Mouse (Mus musculus): Measurements from ENCODE around the gene Rgs12. TPM values are rescaled to one million over a fixed set of nuclear protein-coding genes. Genes with fewer than 3 reads are reported as not detected.

Rgs12 gene
- polyA plus RNA-seq, 1 experiment, result 30.5 TPM

DNA sequence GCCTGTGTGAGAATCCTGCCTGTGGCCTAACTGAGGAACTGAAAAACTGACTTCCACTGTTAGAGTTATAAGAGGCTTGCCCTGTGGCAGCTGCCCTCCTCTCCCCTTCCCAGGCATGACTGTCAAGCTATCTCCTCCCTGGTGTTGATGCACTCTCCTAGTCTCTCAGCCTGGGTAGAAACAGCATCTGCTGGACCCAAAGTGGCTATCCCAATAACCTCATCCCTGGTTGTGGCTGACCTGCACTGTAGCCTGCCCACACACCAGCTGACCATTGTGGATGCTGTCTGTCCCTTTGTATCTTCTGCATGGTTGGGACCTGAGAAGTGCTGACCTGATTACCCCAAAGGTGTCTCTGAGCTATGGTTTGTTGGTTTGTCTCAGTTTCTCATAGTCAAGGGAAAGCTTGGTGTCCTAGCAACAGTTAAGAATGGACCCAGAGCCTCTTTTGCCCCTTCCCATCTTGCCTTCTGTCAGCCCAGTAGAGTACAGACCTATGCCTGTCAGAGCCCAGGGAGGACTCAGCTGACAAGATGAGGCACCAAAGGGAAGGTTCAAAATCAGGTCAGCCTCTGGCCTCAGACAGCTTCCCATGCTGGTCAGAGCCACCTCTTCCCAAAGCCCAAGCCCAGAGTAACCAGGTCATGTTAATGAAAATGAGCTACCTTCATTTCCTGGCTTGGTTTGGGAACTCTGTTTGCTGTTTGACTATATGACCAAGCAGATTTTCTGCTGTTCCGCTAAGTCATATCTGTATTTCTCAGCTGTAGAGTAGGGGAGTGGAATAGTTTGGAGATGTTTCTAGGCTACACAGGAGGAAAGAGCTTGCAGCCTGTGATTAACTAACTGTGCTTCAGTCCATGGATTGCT lies 39.4 kb upstream of the Rgs12 start:
- Histone ChIP-seq H3ac (ENCODE audit: control insufficient read depth, insufficient read length) (no peak overlapping the region), H3K4me2 (ENCODE audit: low read depth) (no peak overlapping the region), H3K36me3 (ENCODE audit: control insufficient read depth, insufficient read depth) (peaks cover 11% of the 10 kb centered on the region), H3K79me2 (ENCODE audit: control insufficient read depth, insufficient read depth) (no peaks in the 10 kb centered on the region), H3K4me3 (no peak overlapping the region), H3K27me3 (ENCODE audit: control insufficient read depth, insufficient read depth, insufficient read length) (peaks cover 10% of the 10 kb centered on the region)
- no peak for TF ChIP-seq POLR2A (IDR thresholded peaks at IDR 0.05; ENCODE audit: insufficient read length, low read depth)
- TF ChIP-seq SRF (IDR thresholded peaks at IDR 0.05; ENCODE audit: control insufficient read depth, insufficient read length, low read depth), result no peak
- TF ChIP-seq MYOD1 (IDR thresholded peaks at IDR 0.05; ENCODE audit: control insufficient read depth in 1 of 3, insufficient read length in 2 of 3, low read depth in 2 of 3), result no peak
- no peak for TF ChIP-seq USF1 (IDR thresholded peaks at IDR 0.05; ENCODE audit: low read depth)
- no peak for TF ChIP-seq MYOG (IDR thresholded peaks at IDR 0.05; ENCODE audit: control insufficient read depth in 1 of 3, insufficient read depth in 1 of 3, insufficient read length in 2 of 3, low read depth in 2 of 3)
- TF ChIP-seq MAX (IDR thresholded peaks at IDR 0.05; ENCODE audit: low read depth), result no peak
- TF ChIP-seq REST (IDR thresholded peaks at IDR 0.05; ENCODE audit: insufficient read depth, insufficient read length), result no peak
- TF ChIP-seq E2F4 (IDR thresholded peaks at IDR 0.05; ENCODE audit: insufficient read depth), result no peak
- TF ChIP-seq TCF3 (IDR thresholded peaks at IDR 0.05; ENCODE audit: insufficient read length, low read depth), result no peak
- no peak for TF ChIP-seq TCF12 (IDR thresholded peaks at IDR 0.05; ENCODE audit: insufficient read depth, poor library complexity, severe bottlenecking)
- TF ChIP-seq CEBPB (IDR thresholded peaks at IDR 0.05; ENCODE audit: insufficient read depth, poor library complexity, severe bottlenecking), result no peak
- TF ChIP-seq POLR2AphosphoS2 (IDR thresholded peaks at IDR 0.05; ENCODE audit: insufficient read length, low read depth), result no peak

GRCm38 (mm10) chr5:34910504-34910815 lies 38.8 kb upstream of the Rgs12 start:
- Histone ChIP-seq H3K27me3 (ENCODE audit: control insufficient read depth, insufficient read depth, insufficient read length) (peaks cover 10% of the 10 kb centered on the region), H3K4me3 (no peak overlapping the region), H3ac (ENCODE audit: control insufficient read depth, insufficient read length) (no peak overlapping the region), H3K79me2 (ENCODE audit: control insufficient read depth, insufficient read depth) (no peaks in the 10 kb centered on the region), H3K36me3 (ENCODE audit: control insufficient read depth, insufficient read depth) (peaks cover 6% of the 10 kb centered on the region), H3K4me2 (ENCODE audit: low read depth) (no peak overlapping the region)
- TF ChIP-seq TCF3 (IDR thresholded peaks at IDR 0.05; ENCODE audit: insufficient read length, low read depth), result no peak
- no peak for TF ChIP-seq CEBPB (IDR thresholded peaks at IDR 0.05; ENCODE audit: insufficient read depth, poor library complexity, severe bottlenecking)
- TF ChIP-seq POLR2AphosphoS2 (IDR thresholded peaks at IDR 0.05; ENCODE audit: insufficient read length, low read depth), result no peak

- peaks cover 20% of the 10 kb centered on the region for H3K27me3 ChIP-seq (ENCODE audit: control insufficient read depth, insufficient read depth, insufficient read length)
- no peak for TF ChIP-seq MYOD1 (IDR thresholded peaks at IDR 0.05; ENCODE audit: control insufficient read depth in 1 of 3, insufficient read length in 2 of 3, low read depth in 2 of 3)
- no peak for TF ChIP-seq REST (IDR thresholded peaks at IDR 0.05; ENCODE audit: insufficient read depth, insufficient read length)
- TF ChIP-seq TCF3 (IDR thresholded peaks at IDR 0.05; ENCODE audit: insufficient read length, low read depth), result no peak
- TF ChIP-seq TCF12 (IDR thresholded peaks at IDR 0.05; ENCODE audit: insufficient read depth, poor library complexity, severe bottlenecking), result no peak
- H3K4me2 ChIP-seq (ENCODE audit: low read depth), result no peak overlapping the region
- H3K36me3 ChIP-seq (ENCODE audit: control insufficient read depth, insufficient read depth), result no peaks in the 10 kb centered on the region
- no peaks in the 10 kb centered on the region for H3K79me2 ChIP-seq (ENCODE audit: control insufficient read depth, insufficient read depth)
- no peak overlapping the region for H3ac ChIP-seq (ENCODE audit: control insufficient read depth, insufficient read length)
- H3K4me3 ChIP-seq, result no peak overlapping the region
These were observed 33.4 kb upstream of the Rgs12 start for GRCm38 (mm10) chr5:34915801-34916200.

- TF ChIP-seq E2F4 (IDR thresholded peaks at IDR 0.05; ENCODE audit: insufficient read depth) (no peak), USF1 (IDR thresholded peaks at IDR 0.05; ENCODE audit: low read depth) (no peak), REST (IDR thresholded peaks at IDR 0.05; ENCODE audit: insufficient read depth, insufficient read length) (no peak), SRF (IDR thresholded peaks at IDR 0.05; ENCODE audit: control insufficient read depth, insufficient read length, low read depth) (no peak)
- no peak overlapping the region for H3ac ChIP-seq (ENCODE audit: control insufficient read depth, insufficient read length)
- H3K4me3 ChIP-seq, result no peak overlapping the region
- H3K4me2 ChIP-seq (ENCODE audit: low read depth), result no peak overlapping the region
- H3K79me2 ChIP-seq (ENCODE audit: control insufficient read depth, insufficient read depth), result no peaks in the 10 kb centered on the region
- no peaks in the 10 kb centered on the region for H3K36me3 ChIP-seq (ENCODE audit: control insufficient read depth, insufficient read depth)
- peaks cover 31% of the 10 kb centered on the region for H3K27me3 ChIP-seq (ENCODE audit: control insufficient read depth, insufficient read depth, insufficient read length)
These were observed 32.0 kb upstream of the Rgs12 start for GRCm38 (mm10) chr5:34917234-34917655.

GRCm38 (mm10) chr5:34918785-34919184 lies 30.5 kb upstream of the Rgs12 start:
- Histone ChIP-seq H3K4me3 (no peak overlapping the region), H3K79me2 (ENCODE audit: control insufficient read depth, insufficient read depth) (no peaks in the 10 kb centered on the region), H3K36me3 (ENCODE audit: control insufficient read depth, insufficient read depth) (no peaks in the 10 kb centered on the region), H3K4me2 (ENCODE audit: low read depth) (no peak overlapping the region), H3K27me3 (ENCODE audit: control insufficient read depth, insufficient read depth, insufficient read length) (peaks cover 36% of the 10 kb centered on the region), H3ac (ENCODE audit: control insufficient read depth, insufficient read length) (no peak overlapping the region)
- TF ChIP-seq REST (IDR thresholded peaks at IDR 0.05; ENCODE audit: insufficient read depth, insufficient read length) (no peak), USF1 (IDR thresholded peaks at IDR 0.05; ENCODE audit: low read depth) (no peak), SRF (IDR thresholded peaks at IDR 0.05; ENCODE audit: control insufficient read depth, insufficient read length, low read depth) (no peak), MYOD1 (IDR thresholded peaks at IDR 0.05; ENCODE audit: control insufficient read depth in 1 of 3, insufficient read length in 2 of 3, low read depth in 2 of 3) (no peak), MAX (IDR thresholded peaks at IDR 0.05; ENCODE audit: low read depth) (no peak), MYOG (IDR thresholded peaks at IDR 0.05; ENCODE audit: control insufficient read depth in 1 of 3, insufficient read depth in 1 of 3, insufficient read length in 2 of 3, low read depth in 2 of 3) (no peak), TCF12 (IDR thresholded peaks at IDR 0.05; ENCODE audit: insufficient read depth, poor library complexity, severe bottlenecking) (no peak), POLR2A (IDR thresholded peaks at IDR 0.05; ENCODE audit: insufficient read length, low read depth) (no peak), E2F4 (IDR thresholded peaks at IDR 0.05; ENCODE audit: insufficient read depth) (no peak), POLR2AphosphoS2 (IDR thresholded peaks at IDR 0.05; ENCODE audit: insufficient read length, low read depth) (no peak), CEBPB (IDR thresholded peaks at IDR 0.05; ENCODE audit: insufficient read depth, poor library complexity, severe bottlenecking) (no peak), TCF3 (IDR thresholded peaks at IDR 0.05; ENCODE audit: insufficient read length, low read depth) (no peak)

Measured in myocyte (in vitro differentiated cells).